Mouse (Mus musculus): ENCODE measurements around the gene Kcne1. TPM values are rescaled to one million over a fixed set of nuclear protein-coding genes. Genes with fewer than 3 reads are reported as not detected.

Kcne1 gene
- total RNA-seq, 1 experiment, result not detected

GRCm38 (mm10) chr16:92383412-92383811 lies 24.1 kb upstream of the Kcne1 start:
- TF ChIP-seq ZC3H11A (IDR thresholded peaks at IDR 0.05; ENCODE audit: borderline replicate concordance, low read depth, low read length) (no peak), CHD2 (IDR thresholded peaks at IDR 0.05; ENCODE audit: low read depth, low read length) (no peak), MAFK (IDR thresholded peaks at IDR 0.05; ENCODE audit: insufficient read depth, low read depth, low read length) (no peak), HCFC1 (IDR thresholded peaks at IDR 0.05; ENCODE audit: borderline replicate concordance, insufficient read depth, low read length) (no peak), ZNF384 (IDR thresholded peaks at IDR 0.05; ENCODE audit: low read depth, low read length) (no peak)
- no peak overlapping the region for H3K4me3 ChIP-seq (ENCODE audit: insufficient read depth in 1 of 2, low read depth in 1 of 2, low read length in 2 of 2, poor library complexity in 1 of 2, severe bottlenecking in 1 of 2)
- no peaks in the 10 kb centered on the region for H3K9me3 ChIP-seq (ENCODE audit: control insufficient read depth, insufficient read depth, low read depth, low read length)
- no peak for DNase-seq (ENCODE audit: low read depth, low spot score)
- H3K4me1 ChIP-seq (ENCODE audit: control insufficient read depth in 2 of 2, insufficient read depth in 2 of 2, low read length in 2 of 2, poor library complexity in 1 of 2), result no peaks in the 10 kb centered on the region
- H3K36me3 ChIP-seq (ENCODE audit: control insufficient read depth, insufficient read depth, low read length, poor library complexity, severe bottlenecking), result no peaks in the 10 kb centered on the region
- H3K27ac ChIP-seq (ENCODE audit: insufficient read depth, low read depth, low read length, poor library complexity, severe bottlenecking), result no peak overlapping the region
- no peak overlapping the region for H3K9ac ChIP-seq (ENCODE audit: insufficient read depth, low read depth, low read length, poor library complexity, severe bottlenecking)
- in situ Hi-C loops (cut with MboI; ENCODE audit: low sequenced_read_pairs in 2 of 2, unreplicated experiment in 2 of 2), result no loop called here

- TF ChIP-seq ZC3H11A (IDR thresholded peaks at IDR 0.05; ENCODE audit: borderline replicate concordance, low read depth, low read length), result no peak
- TF ChIP-seq CHD2 (IDR thresholded peaks at IDR 0.05; ENCODE audit: low read depth, low read length), result no peak
- no peak for TF ChIP-seq MAFK (IDR thresholded peaks at IDR 0.05; ENCODE audit: insufficient read depth, low read depth, low read length)
- TF ChIP-seq HCFC1 (IDR thresholded peaks at IDR 0.05; ENCODE audit: borderline replicate concordance, insufficient read depth, low read length), result no peak
- no peak for TF ChIP-seq ZNF384 (IDR thresholded peaks at IDR 0.05; ENCODE audit: low read depth, low read length)
- H3K4me3 ChIP-seq (ENCODE audit: insufficient read depth in 1 of 2, low read depth in 1 of 2, low read length in 2 of 2, poor library complexity in 1 of 2, severe bottlenecking in 1 of 2), result no peak overlapping the region
- H3K9me3 ChIP-seq (ENCODE audit: control insufficient read depth, insufficient read depth, low read depth, low read length), result no peaks in the 10 kb centered on the region
- H3K4me1 ChIP-seq (ENCODE audit: control insufficient read depth in 2 of 2, insufficient read depth in 2 of 2, low read length in 2 of 2, poor library complexity in 1 of 2), result no peaks in the 10 kb centered on the region
- no peaks in the 10 kb centered on the region for H3K36me3 ChIP-seq (ENCODE audit: control insufficient read depth, insufficient read depth, low read length, poor library complexity, severe bottlenecking)
- in situ Hi-C loops (cut with MboI; ENCODE audit: low sequenced_read_pairs in 2 of 2, unreplicated experiment in 2 of 2), result no loop called here
- DNase-seq (ENCODE audit: low read depth, low spot score), result no peak
- H3K27ac ChIP-seq (ENCODE audit: insufficient read depth, low read depth, low read length, poor library complexity, severe bottlenecking), result no peak overlapping the region
- no peak overlapping the region for H3K9ac ChIP-seq (ENCODE audit: insufficient read depth, low read depth, low read length, poor library complexity, severe bottlenecking)
These were observed 23.2 kb upstream of the Kcne1 start for GRCm38 (mm10) chr16:92382508-92382907.

DNA sequence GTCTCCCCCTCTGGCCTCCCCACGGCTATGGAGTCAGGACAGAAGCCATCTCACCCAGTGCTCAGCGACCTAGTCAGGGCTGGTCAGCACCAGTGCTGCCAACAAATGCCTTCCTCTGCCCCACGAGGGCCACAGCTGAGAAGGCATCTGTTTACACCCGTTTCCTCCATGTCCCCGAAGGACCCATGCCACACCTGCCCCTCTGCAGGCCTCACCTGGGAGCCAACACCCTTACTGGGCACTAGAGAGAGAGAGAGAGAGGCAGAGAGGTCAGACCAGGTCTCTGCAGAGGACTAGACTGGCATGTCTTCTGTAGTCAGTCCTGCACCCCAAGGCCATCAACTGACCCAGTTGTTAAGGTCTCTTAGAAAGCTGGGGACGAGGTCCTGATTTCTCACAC lies 21.8 kb upstream of the Kcne1 start:
- H3K36me3 ChIP-seq (ENCODE audit: control insufficient read depth, insufficient read depth, low read length, poor library complexity, severe bottlenecking), result no peaks in the 10 kb centered on the region
- no peaks in the 10 kb centered on the region for H3K9me3 ChIP-seq (ENCODE audit: control insufficient read depth, insufficient read depth, low read depth, low read length)
- no peak overlapping the region for H3K4me3 ChIP-seq (ENCODE audit: insufficient read depth in 1 of 2, low read depth in 1 of 2, low read length in 2 of 2, poor library complexity in 1 of 2, severe bottlenecking in 1 of 2)
- H3K4me1 ChIP-seq (ENCODE audit: control insufficient read depth in 2 of 2, insufficient read depth in 2 of 2, low read length in 2 of 2, poor library complexity in 1 of 2), result no peaks in the 10 kb centered on the region
- in situ Hi-C loops (cut with MboI; ENCODE audit: low sequenced_read_pairs in 2 of 2, unreplicated experiment in 2 of 2), result no loop called here
- no peak overlapping the region for H3K9ac ChIP-seq (ENCODE audit: insufficient read depth, low read depth, low read length, poor library complexity, severe bottlenecking)
- TF ChIP-seq HCFC1 (IDR thresholded peaks at IDR 0.05; ENCODE audit: borderline replicate concordance, insufficient read depth, low read length), result no peak
- no peak for TF ChIP-seq MAFK (IDR thresholded peaks at IDR 0.05; ENCODE audit: insufficient read depth, low read depth, low read length)
- TF ChIP-seq ZC3H11A (IDR thresholded peaks at IDR 0.05; ENCODE audit: borderline replicate concordance, low read depth, low read length), result no peak
- no peak for TF ChIP-seq ZNF384 (IDR thresholded peaks at IDR 0.05; ENCODE audit: low read depth, low read length)
- no peak for TF ChIP-seq CHD2 (IDR thresholded peaks at IDR 0.05; ENCODE audit: low read depth, low read length)
- no peak for DNase-seq (ENCODE audit: low read depth, low spot score)
- H3K27ac ChIP-seq (ENCODE audit: insufficient read depth, low read depth, low read length, poor library complexity, severe bottlenecking), result no peak overlapping the region

DNA sequence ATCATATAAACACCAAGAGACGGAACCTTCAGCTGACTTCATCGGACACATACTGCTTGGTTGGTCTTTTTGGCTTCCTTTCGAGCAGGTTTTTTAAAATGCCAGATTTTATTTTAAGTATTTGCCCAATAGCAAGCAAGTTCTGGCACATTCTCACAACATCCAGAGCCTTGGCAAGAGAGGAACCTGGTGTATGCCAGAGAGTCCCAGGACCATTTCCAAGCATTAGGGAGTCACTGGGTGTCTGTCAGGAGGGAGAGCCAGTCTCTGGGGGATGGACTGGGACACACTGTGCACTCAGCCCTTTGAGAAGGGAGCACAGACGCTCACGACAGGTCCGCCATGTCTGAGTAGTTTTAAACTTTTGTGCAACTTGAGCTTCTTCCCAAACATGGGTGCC lies 17.7 kb upstream of the Kcne1 start:
- H3K9ac ChIP-seq (ENCODE audit: insufficient read depth, low read depth, low read length, poor library complexity, severe bottlenecking), result no peak overlapping the region
- no peak overlapping the region for H3K4me3 ChIP-seq (ENCODE audit: insufficient read depth in 1 of 2, low read depth in 1 of 2, low read length in 2 of 2, poor library complexity in 1 of 2, severe bottlenecking in 1 of 2)
- peaks cover 3 to 6% of the 10 kb centered on the region in 2 experiments; a peak in 3 of 4 replicates for H3K4me1 ChIP-seq (ENCODE audit: control insufficient read depth in 2 of 2, insufficient read depth in 2 of 2, low read length in 2 of 2, poor library complexity in 1 of 2)
- H3K36me3 ChIP-seq (ENCODE audit: control insufficient read depth, insufficient read depth, low read length, poor library complexity, severe bottlenecking), result no peaks in the 10 kb centered on the region
- DNase-seq (ENCODE audit: low read depth, low spot score), result no peak
- no peak overlapping the region for H3K27ac ChIP-seq (ENCODE audit: insufficient read depth, low read depth, low read length, poor library complexity, severe bottlenecking)
- TF ChIP-seq MAFK (IDR thresholded peaks at IDR 0.05; ENCODE audit: insufficient read depth, low read depth, low read length) (no peak), ZNF384 (IDR thresholded peaks at IDR 0.05; ENCODE audit: low read depth, low read length) (no peak), CHD2 (IDR thresholded peaks at IDR 0.05; ENCODE audit: low read depth, low read length) (no peak), HCFC1 (IDR thresholded peaks at IDR 0.05; ENCODE audit: borderline replicate concordance, insufficient read depth, low read length) (no peak), ZC3H11A (IDR thresholded peaks at IDR 0.05; ENCODE audit: borderline replicate concordance, low read depth, low read length) (no peak)
- H3K9me3 ChIP-seq (ENCODE audit: control insufficient read depth, insufficient read depth, low read depth, low read length), result no peaks in the 10 kb centered on the region
- in situ Hi-C loops (cut with MboI; ENCODE audit: low sequenced_read_pairs in 2 of 2, unreplicated experiment in 2 of 2), result no loop called here

- no peak for DNase-seq (ENCODE audit: low read depth, low spot score)
- Histone ChIP-seq H3K27ac (ENCODE audit: insufficient read depth, low read depth, low read length, poor library complexity, severe bottlenecking) (no peak overlapping the region), H3K9me3 (ENCODE audit: control insufficient read depth, insufficient read depth, low read depth, low read length) (no peaks in the 10 kb centered on the region), H3K4me1 (ENCODE audit: control insufficient read depth in 2 of 2, insufficient read depth in 2 of 2, low read length in 2 of 2, poor library complexity in 1 of 2) (peaks cover 6% of the 10 kb centered on the region in 2 experiments; a peak in 3 of 4 replicates), H3K4me3 (ENCODE audit: insufficient read depth in 1 of 2, low read depth in 1 of 2, low read length in 2 of 2, poor library complexity in 1 of 2, severe bottlenecking in 1 of 2) (no peak overlapping the region), H3K36me3 (ENCODE audit: control insufficient read depth, insufficient read depth, low read length, poor library complexity, severe bottlenecking) (no peaks in the 10 kb centered on the region), H3K9ac (ENCODE audit: insufficient read depth, low read depth, low read length, poor library complexity, severe bottlenecking) (no peak overlapping the region)
- in situ Hi-C loops (cut with MboI; ENCODE audit: low sequenced_read_pairs in 2 of 2, unreplicated experiment in 2 of 2), result no loop called here
- no peak for TF ChIP-seq CHD2 (IDR thresholded peaks at IDR 0.05; ENCODE audit: low read depth, low read length)
- TF ChIP-seq ZC3H11A (IDR thresholded peaks at IDR 0.05; ENCODE audit: borderline replicate concordance, low read depth, low read length), result no peak
- no peak for TF ChIP-seq ZNF384 (IDR thresholded peaks at IDR 0.05; ENCODE audit: low read depth, low read length)
- no peak for TF ChIP-seq MAFK (IDR thresholded peaks at IDR 0.05; ENCODE audit: insufficient read depth, low read depth, low read length)
- TF ChIP-seq HCFC1 (IDR thresholded peaks at IDR 0.05; ENCODE audit: borderline replicate concordance, insufficient read depth, low read length), result no peak
These were observed 12.4 kb upstream of the Kcne1 start for GRCm38 (mm10) chr16:92371623-92372022.

Measured in ES-E14 (cell line).